Mouse (Mus musculus) liver, embryonic 15.5 days (tissue): Measurements from ENCODE around the gene Hyou1. TPM values are rescaled to one million over a fixed set of nuclear protein-coding genes. Genes with fewer than 3 reads are reported as not detected.
A peak's percentile ranks its signal among the peaks of the same experiment; 100 is the strongest.
"Not testable (repeated sequence)": the region's sequence is repeated elsewhere in the genome, so short reads cannot be mapped to it uniquely, and the experiment has no call there.

Experiments used
- ATAC-seq: fragments of 200-750 bp; cut with Nextera tagmentation; 2 replicates; pipeline ENCODE4 v1.8.0; 2017; ENCODE audit warnings: moderate number of reproducible peaks, mild to moderate bottlenecking, moderate library complexity; ENCODE audit not compliant: insufficient read depth
- H3K27ac ChIP-seq: fragments of 300-500 bp; sonication (generic); replicated peaks from 2 replicates; pipeline ENCODE4 v1.5.1; 2015; ENCODE audit warnings: mild to moderate bottlenecking, inconsistent platforms
- H3K27me3 ChIP-seq: fragments of 300-500 bp; sonication (generic); 2 replicates; pipeline ENCODE4 v1.6.1; 2015; ENCODE audit warnings: mild to moderate bottlenecking, inconsistent platforms
- H3K36me3 ChIP-seq: fragments of 300-500 bp; sonication (generic); replicated peaks from 2 replicates; pipeline ENCODE4 v1.6.1; 2015; ENCODE audit warnings: moderate library complexity, mild to moderate bottlenecking, inconsistent platforms
- H3K4me1 ChIP-seq: fragments of 300-500 bp; sonication (generic); replicated peaks from 2 replicates; pipeline ENCODE4 v1.6.1; 2015; ENCODE audit warnings: inconsistent platforms
- H3K4me2 ChIP-seq: fragments of 300-500 bp; sonication (generic); 2 replicates; pipeline ENCODE4 v1.6.1; 2015; ENCODE audit warnings: moderate library complexity, mild to moderate bottlenecking, inconsistent platforms
- H3K4me3 ChIP-seq: fragments of 300-500 bp; sonication (generic); replicated peaks from 2 replicates; pipeline ENCODE4 v1.5.1; 2015; ENCODE audit warnings: mild to moderate bottlenecking, inconsistent platforms
- H3K9ac ChIP-seq: fragments of 300-500 bp; sonication (generic); 2 replicates; pipeline ENCODE4 v1.6.1; 2015; ENCODE audit warnings: moderate library complexity, mild to moderate bottlenecking, inconsistent platforms
- H3K9me3 ChIP-seq: fragments of 300-500 bp; sonication (generic); replicated peaks from 2 replicates; pipeline ENCODE4 v1.6.1; 2016; ENCODE audit warnings: inconsistent platforms
- WGBS: fragments of 180-500 bp; shearing (Covaris S2); methylation state at CpG from one replicate; pipeline ENCODE4 v1.1.7; 2015; ENCODE audit warnings: mixed read lengths; ENCODE audit not compliant: insufficient replicate concordance; 5-methylcytosine and 5-hydroxymethylcytosine counted together
- polyA plus RNA-seq: library from polyadenylated mRNA; unstranded; fragments of >200 nt; fragmentation: Nextera tagmentation; extraction: Ambion mirVana; gene quantifications from 2 replicates; pipeline ENCODE4 v1.2.1, GENCODE M21; 2015

The Hyou1 gene
- polyA plus RNA-seq, 1 experiment from 2014 or later, result 14.8 TPM

DNA sequence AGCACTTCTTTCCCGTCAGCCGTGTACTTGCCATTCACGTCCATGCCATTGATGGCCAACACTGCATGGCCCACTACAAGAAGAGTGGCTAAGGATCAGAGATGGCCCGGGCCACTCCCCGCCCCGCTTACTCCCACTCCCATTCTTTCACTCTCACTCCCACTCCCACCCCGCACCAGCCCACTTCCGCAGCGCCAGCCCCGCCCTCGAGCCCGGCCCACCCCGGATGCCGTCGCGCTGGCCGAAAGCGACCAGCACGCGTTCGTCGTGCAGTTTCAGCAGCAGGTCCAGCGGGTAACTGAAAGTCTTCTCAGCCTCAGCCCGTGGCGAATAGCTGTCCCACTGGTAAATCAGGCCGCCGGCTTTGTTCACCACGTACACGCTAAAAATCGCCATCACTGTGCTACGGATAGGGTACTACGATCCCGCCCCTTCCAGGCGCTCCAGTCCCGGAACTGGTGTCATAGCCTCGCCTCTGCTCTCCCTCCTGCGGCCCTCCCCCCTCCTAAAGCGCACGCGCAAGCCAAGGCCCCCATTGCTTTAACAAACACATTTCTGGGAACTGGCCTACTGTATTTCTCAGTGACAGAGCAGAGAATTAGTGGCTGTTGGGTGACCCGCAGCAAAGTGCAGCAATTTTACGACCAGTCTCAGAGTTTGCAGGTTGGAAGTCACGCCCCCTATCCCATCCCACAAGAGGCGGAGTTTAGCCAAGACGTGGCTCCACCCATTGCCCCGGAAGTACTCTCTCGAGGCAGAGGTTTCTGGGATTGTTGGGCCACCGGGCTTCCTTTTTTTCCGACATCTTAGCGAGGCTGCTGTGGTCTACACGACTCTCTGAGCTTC lies 27.8 kb downstream of the Hyou1 start, which contains the start of the genes Rps25 and Trappc4:
TSS of gene Rps25 (plus strand) at position 234 of the 846 bp plus-strand sequence.
TSS of gene Trappc4 (minus strand) at position 695 of the 846 bp plus-strand sequence.
- no peaks in the 10 kb centered on the region for H3K27me3 ChIP-seq
- H3K27ac ChIP-seq, result peak within 1 kb of the TSS; percentile 87
- peak within 1 kb of the TSS; percentile 73 for H3K4me3 ChIP-seq
- H3K4me2 ChIP-seq, result peak within 1 kb of the TSS; percentile 77
- H3K36me3 ChIP-seq, result peaks cover 65% of the 10 kb centered on the region
- ATAC-seq, result peak; percentile 93
- H3K9ac ChIP-seq, result peak within 1 kb of the TSS; percentile 81
- peaks cover 49% of the 10 kb centered on the region for H3K4me1 ChIP-seq
- WGBS, result under 1% methylated on average over 51 of the region's 51 CpGs
- H3K9me3 ChIP-seq, result no peaks in the 10 kb centered on the region

DNA sequence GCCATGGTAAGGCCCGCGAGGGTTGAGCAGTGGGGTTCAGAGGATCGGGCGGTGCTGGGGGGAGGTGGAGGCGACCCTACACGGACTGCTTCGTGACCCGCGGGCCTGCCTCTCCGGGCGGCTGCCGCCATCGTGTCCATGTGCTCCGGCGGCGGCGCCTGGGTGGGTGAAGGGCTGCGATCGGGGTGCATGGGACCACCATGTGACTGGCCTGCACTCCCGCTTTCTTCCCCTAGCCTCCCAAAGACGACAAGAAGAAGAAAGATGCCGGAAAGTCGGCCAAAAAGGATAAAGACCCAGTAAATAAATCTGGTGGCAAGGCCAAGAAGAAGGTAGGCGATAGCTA lies 28.4 kb downstream of the Hyou1 start:
- no peaks in the 10 kb centered on the region for H3K27me3 ChIP-seq
- peaks cover 55% of the 10 kb centered on the region for H3K4me1 ChIP-seq
- peak overlapping the region; percentile 73 for H3K4me3 ChIP-seq
- H3K9ac ChIP-seq, result peak overlapping the region; percentile 81
- 0% methylated on average over 24 of the region's 24 CpGs for WGBS
- H3K27ac ChIP-seq, result peak overlapping the region; percentile 87
- H3K36me3 ChIP-seq, result peaks cover 65% of the 10 kb centered on the region
- peak overlapping the region; percentile 77 for H3K4me2 ChIP-seq
- H3K9me3 ChIP-seq, result no peaks in the 10 kb centered on the region
- ATAC-seq, result no peak

DNA sequence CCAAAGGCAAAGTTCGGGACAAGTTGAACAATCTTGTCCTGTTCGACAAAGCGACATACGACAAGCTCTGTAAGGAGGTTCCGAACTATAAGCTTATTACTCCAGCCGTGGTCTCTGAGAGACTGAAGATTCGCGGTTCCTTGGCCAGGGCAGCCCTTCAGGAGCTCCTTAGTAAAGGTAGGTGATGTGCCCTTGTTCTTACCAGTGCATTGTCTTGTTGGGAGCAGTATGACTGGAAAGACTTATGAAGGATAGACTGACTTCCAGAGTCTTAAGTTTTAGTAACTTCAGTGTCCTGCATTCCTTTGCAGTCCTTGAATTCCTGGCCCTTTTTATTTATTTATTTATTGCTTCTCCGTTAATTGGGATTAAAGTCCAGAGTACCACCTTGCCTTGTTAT lies 29.4 kb downstream of the Hyou1 start:
- H3K9me3 ChIP-seq, H3K27me3 ChIP-seq, H3K27ac ChIP-seq, ATAC-seq: not testable (repeated sequence)
- WGBS, result 47% methylated on average over 9 of the region's 9 CpGs
- H3K9ac ChIP-seq, result peak overlapping the region; percentile 81
- peak overlapping the region; percentile 77 for H3K4me2 ChIP-seq
- peak overlapping the region; percentile 73 for H3K4me3 ChIP-seq
- peaks cover 57% of the 10 kb centered on the region for H3K4me1 ChIP-seq
- peaks cover 65% of the 10 kb centered on the region for H3K36me3 ChIP-seq

DNA sequence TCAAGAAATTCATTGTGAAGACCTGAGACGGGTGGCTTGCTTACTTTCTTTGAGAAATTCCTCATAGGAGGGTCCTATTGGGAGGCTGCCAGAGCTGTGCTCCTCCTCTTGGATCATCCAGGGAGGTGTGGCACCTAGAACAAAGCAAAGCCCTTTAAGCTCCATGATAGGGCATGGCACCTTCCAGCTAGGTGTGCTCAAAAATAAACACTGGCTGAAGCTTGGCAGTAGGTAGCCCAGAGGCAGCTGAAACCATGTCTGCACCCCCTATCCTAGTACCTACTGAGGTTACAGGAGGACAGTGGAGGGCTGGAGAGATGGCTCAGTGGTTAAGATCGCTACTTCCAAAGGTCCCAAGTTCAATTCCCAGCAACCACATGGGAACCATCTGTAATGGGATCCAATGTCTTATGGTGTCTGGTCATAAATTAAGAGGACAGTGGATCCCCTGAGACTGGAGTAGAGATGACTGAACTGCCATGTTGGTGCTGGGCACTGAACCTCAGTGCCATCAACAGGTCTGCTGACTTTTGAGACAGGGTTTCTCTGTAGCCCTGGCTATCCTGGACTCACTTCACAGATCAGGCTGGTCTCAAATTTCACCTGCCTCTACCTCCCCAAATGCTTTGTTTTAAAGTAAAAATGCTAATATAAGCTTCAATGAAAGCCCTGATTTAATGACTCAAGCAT lies 31.5 kb downstream of the Hyou1 start:
- Histone ChIP-seq H3K4me3 (no peak overlapping the region), H3K27me3 (no peaks in the 10 kb centered on the region), H3K36me3 (peaks cover 68% of the 10 kb centered on the region), H3K4me1 (peaks cover 53% of the 10 kb centered on the region), H3K9me3 (no peaks in the 10 kb centered on the region), H3K9ac (no peak overlapping the region; the same call in 1 of the 2 replicates), H3K4me2 (no peak overlapping the region), H3K27ac (no peak overlapping the region)
- no peak for ATAC-seq
- WGBS, result 79% methylated on average over 2 of the region's 2 CpGs

DNA sequence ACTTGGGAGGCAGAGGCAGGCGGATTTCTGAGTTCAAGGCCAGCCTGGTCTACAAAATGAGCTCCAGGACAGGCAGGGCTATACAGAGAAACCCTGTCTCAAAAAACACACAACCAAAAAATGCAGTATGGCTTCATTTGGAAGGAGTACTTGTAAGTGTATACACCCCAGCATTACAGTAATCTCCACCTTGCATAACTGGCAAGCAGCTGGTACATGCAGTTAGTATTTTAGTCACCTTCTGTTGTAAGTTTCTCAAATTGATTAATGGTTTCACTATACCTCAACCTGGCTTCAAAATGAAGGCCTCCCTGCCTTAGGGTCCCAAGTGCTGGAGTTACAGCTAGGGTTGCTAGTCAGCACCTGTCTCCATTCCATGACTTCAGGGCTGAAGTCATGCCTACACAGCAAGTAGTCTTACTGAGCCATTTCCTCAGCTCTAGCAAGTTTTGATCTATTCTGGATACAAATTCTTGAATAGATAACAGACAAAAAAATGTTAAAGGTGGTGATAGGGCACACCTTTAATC lies 32.4 kb downstream of the Hyou1 start:
- H3K27ac ChIP-seq, result peak overlapping the region; percentile 21; the same call in 1 of the 2 replicates
- H3K9me3 ChIP-seq, result no peaks in the 10 kb centered on the region
- H3K27me3 ChIP-seq, result no peaks in the 10 kb centered on the region
- H3K4me1 ChIP-seq, result peaks cover 51% of the 10 kb centered on the region
- H3K9ac ChIP-seq, result no peak overlapping the region
- no peak for ATAC-seq
- WGBS, result 66% methylated on average over 1 of the region's 1 CpGs
- H3K36me3 ChIP-seq, result peaks cover 73% of the 10 kb centered on the region
- H3K4me2 ChIP-seq, result no peak overlapping the region
- H3K4me3 ChIP-seq, result no peak overlapping the region

DNA sequence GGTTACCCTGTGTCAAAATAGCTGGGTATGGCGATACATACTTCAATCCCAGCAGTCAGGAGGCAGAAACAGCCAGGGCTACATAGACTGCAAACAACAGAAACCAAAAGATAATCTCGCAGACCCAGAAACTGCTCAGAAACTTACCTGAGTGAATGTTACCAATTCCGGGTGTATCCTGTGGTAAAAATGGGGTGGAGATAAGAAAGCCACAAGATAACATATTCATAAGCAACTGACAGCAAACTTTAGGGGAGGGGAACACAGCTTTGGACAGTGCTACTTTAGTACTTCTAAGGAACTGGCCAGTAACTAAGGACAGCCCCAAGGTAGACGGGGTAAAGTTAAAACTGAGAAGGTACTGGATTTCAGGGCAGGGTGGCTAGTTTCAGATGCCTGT lies 33.0 kb downstream of the Hyou1 start:
- peaks cover 73% of the 10 kb centered on the region for H3K36me3 ChIP-seq
- no peak overlapping the region for H3K4me3 ChIP-seq
- H3K9ac ChIP-seq, result no peak overlapping the region
- no peaks in the 10 kb centered on the region for H3K27me3 ChIP-seq
- no peak for ATAC-seq
- peak overlapping the region; percentile 21; the same call in 1 of the 2 replicates for H3K27ac ChIP-seq
- H3K4me1 ChIP-seq, result peaks cover 55% of the 10 kb centered on the region
- H3K9me3 ChIP-seq, result no peaks in the 10 kb centered on the region
- H3K4me2 ChIP-seq, result no peak overlapping the region
- WGBS, result 18% methylated on average over 4 of the region's 4 CpGs

DNA sequence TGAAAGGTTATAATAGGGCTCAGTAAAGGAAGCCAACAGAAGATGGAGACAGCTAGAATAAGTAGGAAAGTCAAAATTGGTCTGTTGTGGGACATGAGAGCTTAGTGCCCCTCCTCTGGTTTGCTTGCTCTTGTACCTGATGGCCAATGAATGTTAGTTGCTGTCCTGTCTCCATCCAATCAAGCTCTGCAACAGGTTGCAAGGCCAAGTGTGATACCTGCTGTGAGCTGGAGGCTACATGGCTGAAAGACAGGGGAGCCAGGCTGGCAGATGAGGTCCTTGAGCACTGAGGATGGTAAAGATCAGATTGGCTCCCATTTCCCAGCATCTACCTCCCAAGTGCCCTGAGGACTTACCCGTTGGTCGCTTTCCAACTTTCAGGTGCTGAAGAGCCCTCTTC lies 33.5 kb downstream of the Hyou1 start:
- Histone ChIP-seq H3K4me1 (peaks cover 57% of the 10 kb centered on the region), H3K4me2 (no peak overlapping the region), H3K36me3 (peaks cover 73% of the 10 kb centered on the region), H3K27ac (peak overlapping the region; percentile 21; the same call in 1 of the 2 replicates), H3K4me3 (no peak overlapping the region), H3K9me3 (no peaks in the 10 kb centered on the region), H3K27me3 (no peaks in the 10 kb centered on the region), H3K9ac (no peak overlapping the region)
- ATAC-seq, result no peak
- 73% methylated on average over 2 of the region's 2 CpGs for WGBS

DNA sequence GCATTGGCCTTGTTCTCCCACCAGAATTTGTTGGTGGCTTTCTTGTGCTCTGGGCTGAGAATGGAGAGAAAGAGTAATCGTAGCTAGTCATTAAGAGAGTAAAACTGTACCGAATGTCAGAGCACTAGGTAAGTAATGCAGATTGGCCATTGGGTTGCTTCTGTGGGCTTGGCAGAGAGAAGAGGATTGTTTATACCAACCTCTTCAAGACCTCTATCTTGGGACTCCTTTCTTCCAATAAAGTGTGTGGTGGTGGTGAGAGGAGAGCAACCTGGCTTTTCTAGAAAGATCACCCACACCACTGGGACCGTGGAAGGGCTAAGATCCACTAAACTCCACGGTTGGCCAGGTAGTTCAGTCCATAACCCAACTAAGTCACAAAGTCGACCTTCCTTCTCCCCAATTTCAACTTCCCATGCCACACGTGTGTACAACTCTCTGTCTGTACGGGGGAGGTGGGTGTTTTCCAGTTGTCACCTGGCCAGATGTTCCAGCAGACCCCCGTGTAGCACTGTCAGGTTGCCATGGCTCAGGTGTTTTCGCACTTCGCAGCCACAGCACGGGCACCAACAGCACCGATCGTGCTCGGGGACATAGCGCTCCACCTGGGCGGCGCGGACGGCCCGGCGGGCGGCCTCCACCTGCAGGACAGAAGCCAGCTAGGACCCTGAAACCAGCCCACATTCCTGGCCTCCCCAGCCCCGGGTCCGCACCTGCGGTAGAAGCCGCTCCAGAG lies 38.0 kb downstream of the Hyou1 start:
- Histone ChIP-seq H3K4me1 (peaks cover 29% of the 10 kb centered on the region), H3K4me3 (peak overlapping the region; percentile 89), H3K36me3 (peaks cover 36% of the 10 kb centered on the region), H3K27me3 (no peaks in the 10 kb centered on the region), H3K4me2 (peak overlapping the region; percentile 86), H3K27ac (peak overlapping the region; percentile 81), H3K9me3 (no peaks in the 10 kb centered on the region), H3K9ac (peak overlapping the region; percentile 85)
- ATAC-seq, result peak; percentile 70
- WGBS, result 5% methylated on average over 26 of the region's 26 CpGs

DNA sequence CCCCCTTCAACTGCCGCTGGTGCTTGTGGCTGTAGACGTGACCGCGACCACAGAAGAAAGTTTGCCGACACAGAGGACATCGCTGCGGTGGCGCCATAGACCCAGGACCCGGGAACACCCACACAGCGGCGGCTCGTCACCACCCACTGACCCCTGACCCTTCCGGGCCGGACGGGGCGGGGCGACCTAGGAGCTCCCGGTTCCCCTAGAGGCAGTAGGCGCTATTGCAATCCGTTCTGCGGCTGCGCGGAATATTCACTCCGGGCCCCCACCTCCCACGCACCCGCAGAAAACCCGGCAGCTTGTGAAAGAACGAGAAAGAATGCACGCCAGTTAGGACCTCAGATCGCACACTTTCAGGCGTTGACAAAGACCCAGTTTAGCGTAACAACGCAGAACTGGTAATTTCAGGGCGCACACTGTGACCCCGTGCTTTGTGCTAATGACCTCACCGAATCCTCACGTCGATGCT lies 38.6 kb downstream of the Hyou1 start:
- under 1% methylated on average over 38 of the region's 38 CpGs for WGBS
- Histone ChIP-seq H3K4me2 (peak overlapping the region; percentile 86), H3K27ac (peak overlapping the region; percentile 81), H3K9ac (peak overlapping the region; percentile 85), H3K4me3 (peak overlapping the region; percentile 89), H3K4me1 (peaks cover 24% of the 10 kb centered on the region), H3K9me3 (no peaks in the 10 kb centered on the region), H3K27me3 (no peaks in the 10 kb centered on the region), H3K36me3 (peaks cover 30% of the 10 kb centered on the region)
- ATAC-seq, result peak; percentile 95

DNA sequence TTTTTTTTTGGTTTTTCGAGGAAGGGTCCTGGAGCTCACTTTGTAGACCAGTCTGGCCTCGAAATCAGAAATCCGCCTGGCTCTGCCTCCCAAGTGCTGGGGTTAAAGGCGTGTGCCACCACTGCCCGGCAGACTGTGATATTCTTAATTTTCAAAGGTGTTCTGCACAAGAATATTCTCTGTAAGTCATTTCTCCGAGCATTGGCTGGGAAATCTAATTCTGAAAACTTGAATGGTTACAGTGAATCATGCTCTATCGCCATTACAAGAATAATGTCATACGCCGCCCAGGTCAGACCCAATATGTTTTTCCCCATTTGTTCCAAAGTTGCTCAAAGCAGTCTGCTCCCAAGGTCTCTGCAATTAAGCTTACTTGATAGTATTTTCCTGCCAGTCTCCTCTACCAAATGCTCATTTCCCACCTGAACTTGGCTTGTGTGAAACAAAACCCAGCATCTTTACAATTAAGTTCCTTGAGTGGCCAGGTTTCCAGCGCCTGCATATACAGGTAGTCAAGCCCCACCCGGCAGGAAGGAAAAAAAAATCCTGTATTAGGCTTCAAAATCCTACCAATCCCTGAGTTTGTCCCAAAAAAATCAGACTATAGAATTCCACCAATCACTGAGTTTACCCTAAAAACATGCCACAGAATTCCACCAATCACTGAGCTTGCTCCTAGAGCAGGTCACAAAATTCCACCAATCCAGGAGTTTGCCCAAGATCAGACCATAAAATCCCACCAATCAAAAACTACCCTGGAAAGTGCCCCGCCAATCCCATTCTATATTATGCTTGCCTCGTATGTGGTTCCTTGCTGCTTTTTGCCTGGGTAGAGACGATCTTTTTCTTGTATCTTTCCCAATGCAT lies 39.5 kb downstream of the Hyou1 start, which contains the start of gene Ccdc84:
TSS of gene Ccdc84 (minus strand) at position 51 of the 867 bp plus-strand sequence.
- Histone ChIP-seq H3K9me3 (no peaks in the 10 kb centered on the region), H3K27ac (peak within 1 kb of the TSS; percentile 81), H3K27me3 (no peaks in the 10 kb centered on the region), H3K36me3 (peaks cover 21% of the 10 kb centered on the region), H3K4me3 (peak within 1 kb of the TSS; percentile 89), H3K4me1 (peaks cover 24% of the 10 kb centered on the region), H3K4me2 (peak within 1 kb of the TSS; percentile 86), H3K9ac (peak within 1 kb of the TSS; percentile 85)
- WGBS, result 67% methylated on average over 14 of the region's 14 CpGs
- no peak for ATAC-seq
